Mouse (Mus musculus) kidney, adult 8-10 months (tissue): ENCODE data around the gene Polr1c.

ENCODE experiments used
- DNase-seq, 2 experiments: peaks; one replicate each; pipeline ENCODE4 v3.0.0; 2022

Gene Polr1c

DNA sequence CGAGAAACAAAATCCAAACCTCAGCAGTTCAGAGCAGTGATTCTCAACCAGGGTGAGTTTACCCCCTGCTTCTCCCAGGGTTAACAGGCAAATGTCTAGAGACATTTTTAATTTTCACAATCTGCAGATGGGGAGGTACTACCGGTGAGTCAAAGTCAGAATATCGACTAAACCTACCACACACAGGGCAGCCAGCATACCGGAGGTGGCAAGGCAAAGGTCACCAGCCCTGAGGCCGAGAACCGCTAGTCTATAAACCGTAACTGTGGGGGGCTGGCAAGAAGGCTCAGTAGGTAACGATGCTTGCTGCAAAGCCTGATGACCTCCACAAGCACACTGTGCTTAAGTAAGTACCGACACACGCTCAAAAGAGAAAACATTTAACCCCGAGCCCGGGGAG, 17.6 kb upstream of the Polr1c start:
- DNase-seq: no peak

GRCm38 (mm10) chr17:46262201-46262694, 14.4 kb upstream of the Polr1c start:
- DNase-seq: no peak

DNA sequence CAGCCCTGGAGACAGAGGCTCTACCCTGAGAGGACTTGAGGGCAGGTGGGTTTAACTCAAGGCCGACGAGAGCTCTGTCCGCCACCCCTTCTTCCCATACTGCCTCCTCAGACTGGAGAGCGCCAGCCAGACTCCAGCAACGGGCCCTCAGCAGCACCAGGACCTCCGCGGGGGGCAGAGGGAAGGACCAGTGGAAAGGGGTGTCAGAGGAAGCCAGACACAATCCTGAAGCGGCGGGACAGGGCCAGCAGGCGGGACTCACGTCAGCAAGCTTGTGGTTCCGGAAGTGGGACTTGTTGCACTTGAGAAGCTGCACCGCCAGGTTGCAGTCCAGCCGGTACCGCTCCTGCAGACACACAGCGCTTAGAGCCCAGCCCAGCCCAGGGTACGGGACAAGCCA, 11.8 kb upstream of the Polr1c start:
- no peak for DNase-seq

- DNase-seq: no peak
These were observed 10.6 kb upstream of the Polr1c start for GRCm38 (mm10) chr17:46258279-46259053.

DNA sequence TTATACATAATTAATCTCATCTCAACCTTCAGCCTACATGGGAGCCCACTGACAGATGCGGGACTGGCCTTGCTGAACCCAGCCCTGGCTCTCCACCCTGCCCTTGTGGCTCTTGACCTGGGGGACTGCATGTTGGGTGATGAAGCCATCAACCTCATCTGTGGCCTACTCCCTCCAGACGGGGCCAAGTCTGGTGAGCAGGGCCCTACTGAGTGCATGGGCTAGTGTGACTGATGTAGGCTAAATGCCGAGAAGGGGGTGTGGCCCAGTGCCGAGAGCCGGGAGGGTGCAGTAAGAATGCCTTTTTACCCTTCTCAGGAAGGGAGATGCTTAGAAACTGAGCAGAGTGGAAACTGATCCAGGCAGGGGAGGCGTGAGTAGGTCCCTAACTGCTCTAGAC, 7.3 kb upstream of the Polr1c start:
- no peak for DNase-seq

- no peak for DNase-seq
These were observed 6.3 kb upstream of the Polr1c start for GRCm38 (mm10) chr17:46254106-46254505.

GRCm38 (mm10) chr17:46253452-46254084, 5.7 kb upstream of the Polr1c start, which contains the start of gene Lrrc73:
Gene Lrrc73 (plus strand): TSS chr17:46253531.
- DNase-seq: peak; percentile 85 to 92

- DNase-seq: no peak
These were observed 5.0 kb upstream of the Polr1c start for GRCm38 (mm10) chr17:46252571-46253451.

DNA sequence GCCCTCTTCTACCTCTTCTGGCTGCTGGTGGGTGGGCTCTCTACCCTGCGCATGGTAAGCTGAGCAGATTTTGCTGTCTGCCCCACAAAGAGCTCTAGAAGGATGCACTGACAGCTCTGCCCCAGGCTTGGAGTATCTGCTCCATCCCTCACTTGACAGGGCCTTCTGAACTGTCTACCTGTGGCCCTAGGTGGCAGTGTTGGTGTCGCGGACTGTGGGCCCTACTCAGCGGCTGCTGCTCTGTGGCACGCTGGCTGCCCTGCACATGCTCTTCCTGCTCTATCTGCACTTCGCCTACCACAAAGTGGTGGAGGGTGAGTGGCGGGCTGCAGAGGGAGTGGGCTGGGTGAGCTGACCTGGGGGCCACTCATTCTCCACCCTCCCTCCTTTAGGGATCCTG, 3.3 kb upstream of the Polr1c start:
- DNase-seq: no peak

DNA sequence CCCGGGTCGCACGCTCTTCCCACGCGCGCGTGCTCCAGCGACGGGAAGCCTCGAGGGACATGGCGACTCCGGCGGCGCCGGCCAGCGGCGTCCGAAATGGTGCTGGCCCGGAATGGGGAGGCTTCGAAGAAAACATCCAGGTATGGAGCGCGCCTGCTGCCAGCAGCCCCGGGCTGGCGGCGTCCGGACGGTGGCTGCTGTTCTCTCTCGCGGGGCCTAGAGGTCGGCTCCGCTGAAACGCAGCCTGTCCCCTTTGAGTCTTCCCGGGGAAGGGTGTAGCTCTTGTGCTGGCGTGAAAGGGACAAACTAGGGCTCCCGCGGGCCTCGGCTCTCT, 302 bp upstream of the Polr1c start:
- DNase-seq: no peak

DNA sequence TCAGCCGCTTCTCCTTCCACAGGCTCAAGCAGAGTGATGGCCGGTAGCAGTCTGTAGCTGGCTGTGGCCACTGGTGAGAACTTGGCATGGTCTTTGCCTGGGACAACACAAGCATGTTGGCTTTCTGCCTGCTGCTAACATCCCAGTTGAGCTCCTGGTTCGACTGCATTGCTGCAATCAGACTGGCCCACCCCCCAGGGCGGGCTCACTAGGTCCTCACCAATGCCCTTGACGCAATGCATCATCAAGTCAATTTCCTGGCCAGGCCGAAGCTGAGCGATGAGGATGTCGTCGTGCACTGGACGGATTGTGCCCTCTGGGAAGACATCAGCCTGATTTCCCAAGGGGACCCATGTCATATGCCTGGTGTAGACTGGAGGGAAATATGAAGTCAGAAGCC, 3.3 kb downstream of the Polr1c start:
- no peak for DNase-seq

DNA sequence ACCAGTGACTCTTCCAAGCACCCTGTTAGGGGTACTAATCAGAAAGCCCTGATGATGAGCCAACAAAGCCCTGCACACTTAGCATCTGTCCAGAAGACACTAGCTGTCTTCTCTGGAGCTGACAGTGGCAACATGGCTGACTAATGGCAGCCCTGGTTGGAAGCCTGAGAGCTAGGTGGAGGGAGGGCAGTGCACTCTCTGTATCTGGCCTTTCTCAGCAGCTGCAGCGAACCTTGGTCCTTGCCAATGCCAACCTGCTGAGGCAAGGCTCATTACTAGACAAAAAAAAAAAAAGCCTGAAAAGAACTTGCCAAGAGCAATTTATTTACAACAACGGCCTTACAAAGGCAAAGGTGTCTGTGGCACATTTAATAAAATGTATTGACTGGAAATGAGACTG, 4.2 kb downstream of the Polr1c start:
- peak in 1 of 2 experiments; percentile 56 for DNase-seq

GRCm38 (mm10) chr17:46242993-46243392, 4.9 kb downstream of the Polr1c start:
- DNase-seq: no peak

DNA sequence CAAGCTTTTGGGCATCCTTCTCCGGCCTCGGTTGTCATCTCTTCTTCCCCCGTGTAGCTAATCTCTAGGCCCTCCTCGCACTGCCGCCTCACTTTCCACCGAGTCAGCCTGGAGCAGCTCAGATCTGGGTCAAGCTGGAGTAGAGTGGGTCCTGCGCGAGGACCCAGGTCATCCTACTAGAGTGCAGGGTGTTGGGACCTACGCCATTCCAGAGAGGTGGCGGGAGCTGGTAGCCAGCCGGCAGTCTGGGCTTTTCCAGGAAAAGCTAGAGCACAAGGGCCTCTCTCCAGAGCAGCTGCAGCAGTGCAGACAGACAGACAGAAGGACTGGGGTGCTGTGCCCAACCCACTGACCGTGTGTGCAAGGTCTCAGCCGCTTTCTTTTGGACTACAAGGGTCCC, 5.6 kb downstream of the Polr1c start:
- DNase-seq: no peak

DNA sequence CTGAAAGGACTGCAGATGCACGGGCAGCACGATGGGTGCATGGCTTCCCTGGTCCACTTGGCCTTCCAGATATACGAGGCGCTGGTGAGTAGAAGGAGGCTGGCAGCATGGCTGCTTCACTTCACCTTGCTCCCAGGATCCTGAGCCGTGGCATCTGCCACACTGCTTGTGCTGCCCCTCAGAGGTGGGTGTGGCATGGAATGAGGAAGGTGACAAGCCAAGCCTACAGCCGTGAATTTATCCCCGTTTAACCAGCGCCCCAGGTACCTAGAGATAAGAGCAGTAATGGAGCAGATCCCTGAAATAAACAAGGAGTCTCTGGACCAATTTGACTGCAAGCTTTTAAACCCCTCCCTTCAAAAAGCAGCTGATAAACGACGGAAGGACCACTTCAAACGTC, 6.4 kb downstream of the Polr1c start:
- DNase-seq: no peak

DNA sequence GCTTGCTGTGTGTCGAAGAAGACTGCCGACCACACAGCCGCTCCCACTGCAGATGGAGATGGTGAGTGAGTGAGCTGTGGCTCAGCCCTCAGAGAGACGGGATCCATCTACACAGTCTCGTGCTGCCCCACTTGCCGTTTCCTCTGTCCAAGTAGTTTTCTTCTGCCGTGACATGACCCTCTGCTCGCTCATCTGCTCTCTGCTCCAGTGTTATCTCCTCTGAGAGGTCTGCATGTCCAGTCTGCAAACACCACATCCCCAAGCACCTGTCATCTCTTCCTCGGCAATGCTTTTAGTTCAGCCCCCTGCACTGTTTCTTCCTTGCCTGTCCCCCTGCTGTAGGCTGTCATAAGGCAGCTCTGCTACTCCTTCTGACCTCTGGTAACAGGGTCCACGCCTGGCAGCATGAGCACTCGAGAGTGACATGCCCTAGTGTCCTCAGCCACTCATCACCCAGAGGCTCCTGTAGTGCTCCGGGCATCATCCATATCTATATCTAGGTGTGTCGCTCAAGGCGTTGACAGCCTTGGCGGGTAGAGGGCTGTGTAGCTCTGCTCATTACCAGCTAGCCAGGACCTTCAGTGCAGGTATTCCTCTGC, 8.2 kb downstream of the Polr1c start:
- no peak for DNase-seq

GRCm38 (mm10) chr17:46237480-46237879, 10.4 kb downstream of the Polr1c start:
- no peak for DNase-seq

- no peak for DNase-seq
These were observed 10.8 kb downstream of the Polr1c start for GRCm38 (mm10) chr17:46237079-46237478.

DNA sequence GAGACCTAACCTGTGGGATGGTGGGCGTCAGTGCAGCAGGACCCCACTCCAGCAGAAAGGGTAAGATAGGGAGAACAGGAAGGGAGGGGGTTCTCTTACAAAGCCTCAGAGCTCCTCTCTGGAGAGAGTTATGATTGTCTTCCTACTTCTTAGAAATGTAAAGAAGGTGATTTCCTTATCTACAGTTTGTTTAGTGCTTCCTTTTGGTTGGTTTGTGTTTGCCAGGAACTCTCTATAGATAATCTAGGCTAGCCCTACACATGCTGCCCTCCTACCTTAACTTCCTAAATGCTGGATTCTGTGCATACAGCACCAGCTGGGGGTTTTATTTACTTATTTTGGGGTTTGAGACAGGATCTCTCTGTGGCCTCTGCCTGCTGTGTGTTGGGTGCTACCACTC, 11.8 kb downstream of the Polr1c start:
- DNase-seq: no peak

GRCm38 (mm10) chr17:46227576-46227975, 20.3 kb downstream of the Polr1c start:
- no peak for DNase-seq

DNA sequence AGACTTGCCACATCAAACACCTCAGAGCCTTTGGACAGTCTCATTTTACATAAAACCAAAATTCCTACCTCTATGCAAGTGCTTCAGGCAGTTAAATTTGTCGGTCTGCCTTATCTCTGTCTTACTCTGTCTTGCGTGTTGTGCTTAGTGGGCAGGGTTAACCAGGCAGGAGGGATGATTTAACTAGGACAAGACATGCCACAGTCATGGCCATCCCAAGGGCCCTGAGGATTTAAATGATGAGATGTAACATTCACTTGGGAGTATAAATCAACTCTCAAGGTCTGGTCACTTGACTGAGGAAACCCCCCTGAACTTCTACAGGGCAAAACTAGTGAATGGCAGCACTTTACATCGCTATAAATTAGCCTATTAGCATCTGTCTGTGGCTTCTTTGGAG, 26.3 kb downstream of the Polr1c start:
- DNase-seq: no peak

DNA sequence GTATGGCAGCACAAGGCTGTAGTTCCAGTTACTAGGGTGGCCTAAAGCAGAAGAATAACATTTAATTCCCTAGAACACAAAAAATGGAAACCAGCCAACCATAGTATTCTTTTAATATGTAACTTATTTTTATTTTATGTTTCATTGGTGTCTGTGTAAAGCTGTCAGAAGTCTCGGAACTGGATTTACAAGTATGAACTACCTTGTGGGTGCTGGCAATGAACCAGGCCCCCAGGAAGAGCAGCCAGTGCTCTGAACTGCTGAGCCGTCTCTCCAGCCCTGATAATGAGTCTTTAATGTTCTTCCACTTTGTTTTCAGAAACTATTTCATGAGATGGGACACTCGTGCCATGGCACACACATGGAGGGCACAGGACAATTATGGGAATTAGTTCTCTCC, 37.3 kb downstream of the Polr1c start:
- peak in 1 of 2 experiments; percentile 30 for DNase-seq

DNA sequence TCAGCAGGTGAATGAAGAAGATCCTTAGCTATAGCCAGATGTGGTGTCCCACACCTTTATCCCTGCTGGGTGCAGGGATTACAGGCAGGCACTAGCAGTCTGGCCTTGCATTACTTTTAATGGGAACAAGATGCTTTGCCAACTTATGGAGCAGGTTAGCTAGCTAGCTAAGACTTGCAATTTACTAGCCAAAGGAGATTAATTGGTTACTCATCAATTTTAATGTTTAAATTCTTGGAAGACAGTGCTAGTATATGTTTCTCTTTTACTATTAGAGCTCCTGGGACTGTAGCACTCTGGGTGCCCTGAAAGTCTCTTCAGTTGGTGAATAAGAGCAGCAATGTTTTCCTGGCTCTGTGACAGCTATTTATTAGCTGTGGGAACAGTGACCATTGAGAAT, 41.2 kb downstream of the Polr1c start:
- DNase-seq: peak in 1 of 2 experiments; percentile 46
